Mouse (Mus musculus): ENCODE results near the gene Gm8180. TPM values are rescaled to one million over a fixed set of nuclear protein-coding genes. Genes with fewer than 3 reads are reported as not detected.
"Not testable (repeated sequence)": the region's sequence is repeated elsewhere in the genome, so short reads cannot be mapped to it uniquely, and the experiment has no call there.

Gm8180 gene
- polyA plus RNA-seq (2012) = not detected in 2 replicates

DNA sequence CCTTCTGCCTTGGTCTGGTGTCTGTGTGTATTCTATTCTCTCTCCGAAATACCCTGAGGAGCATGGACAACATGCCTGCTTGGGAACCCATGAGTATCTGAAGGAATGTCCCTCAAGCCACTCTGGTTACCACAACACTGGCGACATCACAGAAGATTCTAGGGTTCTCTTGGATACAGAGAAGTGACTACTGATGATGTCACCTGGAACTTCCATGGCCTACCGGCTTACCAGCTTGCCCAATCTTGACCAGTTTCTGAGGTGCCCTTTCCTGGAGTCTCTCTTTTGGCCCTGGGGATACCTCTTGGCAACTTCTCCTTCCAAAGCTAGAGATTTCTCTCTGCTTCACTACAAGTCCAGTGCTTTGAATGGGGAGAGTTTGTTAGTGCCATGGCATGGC, at the start of gene Gm8180:
Gene Gm8180 (minus strand): TSS at position 101 of the 400 bp plus-strand sequence.
- H3K9me3 ChIP-seq (ENCODE audit: control insufficient read depth, low read length); H3K36me3 ChIP-seq (ENCODE audit: control insufficient read depth); H3K4me1 ChIP-seq (ENCODE audit: control insufficient read depth); H3K27me3 ChIP-seq (ENCODE audit: control insufficient read depth); H3K4me3 ChIP-seq (replicated peaks): not testable (repeated sequence)

DNA sequence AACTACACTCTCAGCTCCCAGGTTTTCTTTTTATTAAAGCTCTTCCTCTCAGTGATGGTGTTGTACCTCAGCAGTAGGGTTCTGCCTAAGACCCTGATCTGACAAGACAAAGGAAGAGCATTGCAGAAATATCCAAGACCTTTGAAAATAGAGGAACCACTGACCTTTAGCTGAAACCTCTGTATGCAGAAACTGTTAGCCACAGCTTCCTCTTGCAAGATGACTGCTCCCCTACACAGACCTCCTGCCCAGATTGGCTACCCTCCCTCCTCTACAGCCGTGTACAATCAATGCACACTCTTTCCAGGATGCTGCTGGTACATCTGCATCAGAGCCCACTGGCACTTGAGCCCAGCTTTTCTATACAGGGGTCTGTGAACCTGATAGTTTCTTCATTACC, 45.8 kb upstream of the Gm8180 start:
- H3K4me1 ChIP-seq (ENCODE audit: control insufficient read depth); H3K27me3 ChIP-seq (ENCODE audit: control insufficient read depth); H3K36me3 ChIP-seq (ENCODE audit: control insufficient read depth); H3K4me3 ChIP-seq (replicated peaks); H3K9me3 ChIP-seq (ENCODE audit: control insufficient read depth, low read length): not testable (repeated sequence)

DNA sequence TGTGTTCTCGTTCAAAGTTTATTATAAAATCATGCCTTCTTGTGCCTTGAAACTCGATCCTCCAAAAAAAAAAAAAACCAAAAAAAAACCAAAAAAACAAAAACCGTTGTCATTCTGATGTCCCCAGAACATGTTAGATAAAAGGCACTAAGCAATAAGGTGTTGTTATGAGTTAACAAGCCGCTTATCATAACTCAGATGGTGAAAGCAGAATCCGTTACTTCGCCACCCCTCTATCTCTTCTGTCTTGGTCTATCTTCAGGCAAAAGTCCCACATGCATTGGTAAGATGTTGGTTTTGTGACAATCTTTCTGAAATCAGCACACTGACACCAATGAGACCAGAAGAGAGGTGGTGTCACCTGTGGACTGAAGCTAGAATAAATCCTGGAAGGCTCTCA, 39.6 kb upstream of the Gm8180 start:
- H3K27me3 ChIP-seq (ENCODE audit: control insufficient read depth); H3K4me1 ChIP-seq (ENCODE audit: control insufficient read depth); H3K9me3 ChIP-seq (ENCODE audit: control insufficient read depth, low read length); H3K4me3 ChIP-seq (replicated peaks); H3K36me3 ChIP-seq (ENCODE audit: control insufficient read depth): not testable (repeated sequence)

DNA sequence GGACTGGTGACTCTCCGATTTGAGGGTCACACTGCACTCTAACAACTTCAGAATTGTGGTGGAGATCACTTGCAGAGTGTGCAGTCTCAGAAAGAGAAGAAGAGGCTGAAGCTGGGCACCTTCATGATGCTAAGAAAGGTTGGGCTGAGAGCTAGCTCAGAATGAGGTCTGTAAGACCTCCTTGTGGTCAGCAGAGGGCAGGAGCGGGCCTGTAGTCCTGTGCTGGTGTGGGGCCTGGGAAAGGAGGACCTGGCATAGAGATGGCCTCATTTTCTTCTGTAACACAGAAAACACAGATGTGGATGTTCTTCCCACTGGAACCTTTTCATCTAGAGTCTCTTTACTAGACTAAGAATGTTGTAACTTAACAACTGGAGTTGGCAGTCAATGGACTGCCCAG, 37.3 kb upstream of the Gm8180 start:
- H3K4me1 ChIP-seq (ENCODE audit: control insufficient read depth); H3K4me3 ChIP-seq (replicated peaks); H3K27me3 ChIP-seq (ENCODE audit: control insufficient read depth); H3K36me3 ChIP-seq (ENCODE audit: control insufficient read depth); H3K9me3 ChIP-seq (ENCODE audit: control insufficient read depth, low read length): not testable (repeated sequence)

DNA sequence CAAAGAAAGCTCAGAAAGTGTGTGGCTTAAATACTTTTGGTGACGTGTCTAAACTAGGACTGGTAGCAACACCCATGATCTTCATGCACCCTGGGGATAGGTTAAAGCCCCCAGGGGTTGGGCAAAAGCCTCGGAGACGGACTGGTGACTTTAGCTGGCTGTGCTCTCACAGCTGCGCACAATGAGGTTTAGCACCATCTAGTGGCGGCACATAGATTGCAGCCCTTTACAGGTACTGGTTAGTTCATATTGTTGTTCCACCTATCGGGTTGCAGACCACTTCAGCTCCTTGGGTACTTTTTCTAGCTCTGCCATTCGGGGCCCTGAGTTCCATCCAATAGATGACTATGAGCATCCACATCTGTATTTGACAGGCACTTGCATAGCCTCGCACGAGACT, 27.9 kb upstream of the Gm8180 start:
- H3K27me3 ChIP-seq (ENCODE audit: control insufficient read depth); H3K4me1 ChIP-seq (ENCODE audit: control insufficient read depth); H3K9me3 ChIP-seq (ENCODE audit: control insufficient read depth, low read length); H3K36me3 ChIP-seq (ENCODE audit: control insufficient read depth); H3K4me3 ChIP-seq (replicated peaks): not testable (repeated sequence)

DNA sequence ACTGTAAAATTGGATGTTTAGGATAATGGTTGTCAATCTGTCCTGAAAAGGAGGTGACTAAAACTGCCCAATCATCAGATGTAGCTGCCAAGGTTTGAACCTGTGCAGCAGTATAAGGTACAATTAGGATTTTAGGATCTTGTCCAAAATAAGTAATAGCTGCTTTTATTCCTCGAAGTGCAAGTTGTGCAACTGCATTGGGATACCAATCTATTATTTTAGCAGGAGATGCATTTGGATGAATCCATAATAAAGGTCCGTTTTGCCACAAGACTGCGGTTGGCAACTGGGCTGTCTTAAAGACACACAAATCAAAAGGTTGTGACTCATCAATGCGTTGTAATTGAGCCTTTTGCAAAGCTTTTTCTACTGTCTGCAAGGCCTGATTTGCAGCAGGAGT, 23.6 kb upstream of the Gm8180 start:
- H3K9me3 ChIP-seq (ENCODE audit: control insufficient read depth, low read length); H3K4me1 ChIP-seq (ENCODE audit: control insufficient read depth); H3K4me3 ChIP-seq (replicated peaks); H3K36me3 ChIP-seq (ENCODE audit: control insufficient read depth); H3K27me3 ChIP-seq (ENCODE audit: control insufficient read depth): not testable (repeated sequence)

DNA sequence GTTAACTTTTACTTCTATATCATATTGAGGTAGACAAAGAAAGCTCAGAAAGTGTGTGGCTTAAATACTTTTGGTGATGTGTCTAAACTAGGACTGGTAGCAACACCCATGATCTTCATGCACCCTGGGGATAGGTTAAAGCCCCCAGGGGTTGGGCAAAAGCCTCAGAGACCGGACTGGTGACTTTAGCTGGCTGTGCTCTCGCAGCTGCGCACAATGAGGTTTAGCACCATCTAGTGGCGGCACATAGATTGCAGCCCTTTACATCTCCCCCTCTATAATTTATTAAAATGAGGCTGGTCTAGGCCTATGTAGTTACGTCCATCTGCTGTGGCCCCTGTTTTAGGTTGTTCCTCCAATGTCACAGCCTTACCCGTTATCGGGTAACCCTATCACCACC, 19.9 kb upstream of the Gm8180 start:
- not testable (repeated sequence) for H3K4me3 ChIP-seq (replicated peaks); H3K4me1 ChIP-seq (ENCODE audit: control insufficient read depth); H3K36me3 ChIP-seq (ENCODE audit: control insufficient read depth); H3K9me3 ChIP-seq (ENCODE audit: control insufficient read depth, low read length); H3K27me3 ChIP-seq (ENCODE audit: control insufficient read depth)

DNA sequence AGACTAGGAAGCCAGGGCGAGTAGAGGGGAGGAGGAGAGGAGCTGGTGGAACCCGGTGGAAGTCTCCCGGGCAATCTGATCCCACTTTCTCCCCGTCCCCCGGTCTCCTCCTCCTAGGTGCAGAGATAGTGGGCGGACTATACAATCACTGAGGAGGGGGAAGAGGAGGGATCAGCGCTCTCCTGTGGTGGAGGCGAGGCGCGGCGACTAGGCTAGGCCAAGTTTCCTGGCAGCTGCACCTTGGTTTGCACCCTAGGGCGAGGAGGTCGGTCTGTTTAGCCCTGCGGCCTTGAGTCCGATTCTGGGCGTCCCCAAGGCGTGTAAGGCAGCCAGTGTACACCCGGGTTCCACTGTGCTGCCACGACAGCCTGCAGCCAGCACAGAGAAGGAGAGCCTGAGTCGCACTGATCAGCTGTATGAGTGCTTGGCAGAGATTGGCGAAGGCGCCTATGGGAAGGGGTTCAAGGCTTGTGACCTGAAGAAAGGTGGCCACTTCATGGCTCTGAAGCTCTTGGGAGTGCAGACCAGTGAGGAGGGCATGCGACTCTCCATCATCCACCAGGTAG, 12.4 kb upstream of the Gm8180 start:
- not testable (repeated sequence) for H3K36me3 ChIP-seq (ENCODE audit: control insufficient read depth); H3K9me3 ChIP-seq (ENCODE audit: control insufficient read depth, low read length); H3K27me3 ChIP-seq (ENCODE audit: control insufficient read depth)

DNA sequence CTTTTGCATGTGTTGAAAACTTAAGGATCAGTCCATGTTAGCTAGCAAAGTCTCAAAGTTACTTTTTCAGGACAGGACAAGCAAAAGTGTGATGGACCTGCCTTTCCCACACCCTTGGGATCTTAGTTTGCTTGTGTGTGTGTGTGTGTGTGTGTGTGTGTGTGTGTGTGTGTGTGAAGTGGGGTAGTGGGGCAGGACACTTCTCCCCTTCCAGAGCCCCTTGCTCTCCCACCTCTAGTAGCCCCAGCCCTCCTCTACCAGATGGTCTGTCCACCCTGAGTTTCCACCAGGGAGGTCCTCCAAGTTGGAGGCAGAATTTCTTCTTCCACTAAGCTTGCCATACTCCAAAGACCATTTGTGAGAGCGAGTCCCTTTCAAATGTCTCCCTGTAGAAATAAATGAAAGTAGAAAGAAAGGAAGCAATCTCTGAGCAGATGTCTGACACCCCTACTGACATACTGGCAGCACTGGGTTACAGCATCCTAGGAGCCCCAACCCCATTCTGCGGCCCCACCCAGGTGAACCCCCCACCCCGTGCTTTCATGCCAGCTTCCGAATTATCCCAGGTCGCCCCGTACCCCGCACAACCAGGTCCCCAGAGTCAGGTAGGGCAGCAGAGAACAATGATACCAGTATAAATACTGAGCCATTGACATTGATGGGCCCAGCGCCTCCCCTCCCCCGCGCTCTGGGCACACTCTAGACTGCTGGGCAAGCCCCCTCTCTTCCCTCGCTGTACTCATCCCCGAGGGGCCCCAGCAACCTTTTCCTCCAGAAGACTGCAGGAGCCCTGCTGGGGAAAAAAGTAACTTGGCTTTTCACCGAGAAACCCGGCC, 11.7 kb upstream of the Gm8180 start:
- Histone ChIP-seq H3K4me1 (ENCODE audit: control insufficient read depth) (no peaks in the 10 kb centered on the region), H3K9me3 (ENCODE audit: control insufficient read depth, low read length) (peaks cover 2% of the 10 kb centered on the region), H3K4me3 (replicated peaks) (no peak overlapping the region), H3K27me3 (ENCODE audit: control insufficient read depth) (no peaks in the 10 kb centered on the region), H3K36me3 (ENCODE audit: control insufficient read depth) (no peaks in the 10 kb centered on the region)
- TF ChIP-seq TAL1 (IDR thresholded peaks at IDR 0.05; ENCODE audit: low read length) (no peak), GATA1 (IDR thresholded peaks at IDR 0.05; ENCODE audit: low read length) (no peak)

More for the DNA sequence above, 12.4 kb upstream of the Gm8180 start:
- H3K4me1 ChIP-seq (ENCODE audit: control insufficient read depth); H3K4me3 ChIP-seq (replicated peaks): not testable (repeated sequence)

DNA sequence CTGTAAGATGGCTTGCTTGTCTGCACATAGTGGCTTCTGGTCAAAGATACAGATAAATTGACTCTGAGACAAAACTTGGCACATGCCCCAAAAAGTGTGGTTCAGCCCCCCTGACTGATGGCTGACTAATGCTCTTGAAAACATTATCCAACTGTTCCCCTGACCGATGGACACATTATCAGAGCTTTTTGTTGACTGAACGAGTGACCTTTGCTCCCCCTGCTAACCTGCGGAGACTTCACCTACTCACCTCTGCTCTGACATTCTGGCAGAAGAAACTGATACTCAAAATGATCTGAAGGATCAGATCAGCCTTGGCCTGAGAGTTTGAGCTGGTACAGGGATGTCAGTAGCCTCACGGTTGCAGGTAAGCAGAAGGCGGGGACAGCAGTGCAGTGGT, 9.3 kb upstream of the Gm8180 start:
- not testable (repeated sequence) for H3K36me3 ChIP-seq (ENCODE audit: control insufficient read depth); H3K27me3 ChIP-seq (ENCODE audit: control insufficient read depth)

DNA sequence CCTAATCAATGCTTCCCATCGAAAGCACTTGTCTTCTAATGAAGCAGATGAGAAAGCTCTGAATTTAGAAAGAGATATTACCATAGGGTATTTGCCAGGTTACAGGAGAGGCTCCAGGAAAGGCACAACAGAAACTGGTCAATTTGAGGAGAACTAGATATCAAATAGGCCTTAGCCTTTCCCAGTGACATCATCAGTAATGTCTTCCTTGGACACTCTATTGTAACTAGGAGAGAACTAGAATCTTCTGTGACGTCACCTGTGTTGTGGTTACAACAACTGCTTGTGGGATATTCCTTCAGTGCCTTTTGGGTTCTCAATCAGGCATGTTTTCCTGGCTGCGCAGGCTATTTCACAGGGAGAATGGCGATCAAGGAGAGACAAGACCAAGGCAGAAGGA, 37.0 kb downstream of the Gm8180 start, which contains the start of gene Gm6526:
Gene Gm6526 (plus strand): TSS at position 301 of the 400 bp plus-strand sequence.
- not testable (repeated sequence) for H3K4me1 ChIP-seq (ENCODE audit: control insufficient read depth); H3K9me3 ChIP-seq (ENCODE audit: control insufficient read depth, low read length); H3K27me3 ChIP-seq (ENCODE audit: control insufficient read depth); H3K36me3 ChIP-seq (ENCODE audit: control insufficient read depth); H3K4me3 ChIP-seq (replicated peaks)

More for the DNA sequence above, 9.3 kb upstream of the Gm8180 start:
- H3K9me3 ChIP-seq (ENCODE audit: control insufficient read depth, low read length); H3K4me1 ChIP-seq (ENCODE audit: control insufficient read depth); H3K4me3 ChIP-seq (replicated peaks): not testable (repeated sequence)

Other genes starting within 250 kb of the Gm8180 start
- gene Gm5799, start 241.2 kb downstream of the Gm8180 start, polyA plus RNA-seq (2012) = not detected in 2 replicates
- gene Gm17654, start 205.6 kb downstream of the Gm8180 start, polyA plus RNA-seq (2012) = not detected in 2 replicates
- gene Gm10375, start 176.7 kb downstream of the Gm8180 start, polyA plus RNA-seq (2012) = not detected in 2 replicates
- not detected in 2 replicates for gene Gm8165, start 107.5 kb downstream of the Gm8180 start, polyA plus RNA-seq (2012)
- gene Gm7324, start 86.9 kb downstream of the Gm8180 start, polyA plus RNA-seq (2012) = not detected in 2 replicates
- gene Gm16506, start 57.3 kb downstream of the Gm8180 start, polyA plus RNA-seq (2012) = not detected in 2 replicates
- gene Gm6526, start 36.9 kb downstream of the Gm8180 start, polyA plus RNA-seq (2012) = not detected in 2 replicates
- not detected in 2 replicates for gene Ear1, start 90.8 kb upstream of the Gm8180 start, polyA plus RNA-seq (2012)
- not detected in 2 replicates for gene Ear10, start 138.8 kb upstream of the Gm8180 start, polyA plus RNA-seq (2012)
- not detected in 2 replicates for gene Gm8113, start 140.6 kb upstream of the Gm8180 start, polyA plus RNA-seq (2012)
- gene Ang5, start 172.3 kb upstream of the Gm8180 start, polyA plus RNA-seq (2012) = not detected in 2 replicates
- gene Ang6, start 217.5 kb upstream of the Gm8180 start, polyA plus RNA-seq (2012) = not detected in 2 replicates